Mouse (Mus musculus): ENCODE measurements at regions not wholly inside any gene's neighbourhood (a gene's known extent, or its start where the extent isn't known, plus 50 kb on each side); places are given as distances from the start of the nearest gene placed in this dataset.

DNA sequence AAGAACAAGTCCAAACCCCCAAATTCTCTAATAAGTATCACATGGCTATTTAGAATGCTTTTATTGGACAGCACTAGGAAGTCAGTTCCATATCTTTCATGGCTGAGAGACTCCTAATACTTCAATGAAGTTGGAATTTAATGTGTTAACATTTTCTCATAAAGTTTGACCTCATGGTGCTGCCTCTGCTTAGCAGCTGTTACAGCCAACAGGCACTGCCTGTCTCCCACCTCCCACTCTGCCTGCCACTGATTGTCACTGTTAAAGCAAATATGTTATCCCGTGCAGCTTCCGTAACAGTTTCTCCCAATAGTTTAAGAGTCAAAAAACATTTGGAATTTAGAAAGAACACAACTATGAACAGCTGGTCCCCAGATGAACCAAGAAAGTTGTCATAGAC is 268.3 kb upstream of the Sema3a start:
- ATAC-seq: no peak
- no peaks in the 10 kb centered on the region for H3K4me1 ChIP-seq (replicated peaks)
- H3K36me3 ChIP-seq: no peaks in the 10 kb centered on the region
- H3K9me3 ChIP-seq: no peaks in the 10 kb centered on the region
- WGBS: 93% methylated on average over 2 of the region's 2 CpGs
- H3K4me2 ChIP-seq (replicated peaks): no peak overlapping the region
- H3K4me3 ChIP-seq (replicated peaks): no peak overlapping the region
- no peak overlapping the region for H3K9ac ChIP-seq (replicated peaks)
- H3K27ac ChIP-seq: no peak overlapping the region
- no peaks in the 10 kb centered on the region for H3K27me3 ChIP-seq

DNA sequence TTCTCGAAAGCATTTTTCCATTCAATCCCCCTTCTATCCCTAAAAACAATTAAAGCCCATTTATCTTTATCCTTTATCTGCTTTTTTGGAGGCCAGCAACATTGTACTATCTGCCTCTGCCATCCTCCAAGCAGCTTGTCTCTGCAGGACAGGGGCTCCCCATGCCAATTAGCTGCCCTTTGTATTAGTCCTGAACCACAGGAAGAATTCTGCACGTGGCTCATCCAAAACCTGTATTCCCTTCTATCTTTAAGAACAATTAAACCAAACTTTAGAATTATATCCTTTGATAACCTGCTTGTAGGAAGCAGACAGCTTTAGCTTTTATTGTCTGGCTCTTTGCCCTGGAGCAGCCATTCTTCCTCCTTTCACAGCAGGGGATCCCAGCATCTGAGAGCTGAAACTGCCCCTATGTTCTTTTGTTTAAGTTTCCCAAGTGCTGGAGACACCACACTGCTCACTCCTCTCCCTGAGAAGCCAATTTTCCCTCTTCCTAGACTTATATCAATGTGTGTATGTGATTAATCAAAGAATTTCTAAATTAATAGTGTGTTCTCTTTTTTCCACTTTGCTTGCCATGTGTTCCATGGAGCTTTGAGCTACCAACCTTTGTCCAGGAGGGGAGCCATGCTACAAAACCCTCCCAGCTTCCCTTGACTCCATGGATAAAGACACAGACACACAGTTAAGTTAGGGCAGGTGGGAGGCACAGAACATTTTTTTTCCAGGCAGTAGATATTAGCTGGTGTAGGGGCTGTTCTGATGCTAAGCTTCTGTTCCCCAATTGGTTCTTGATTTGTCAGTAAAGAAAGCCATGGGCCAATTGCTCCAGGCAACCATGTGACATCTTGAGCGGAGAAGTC is 256.6 kb upstream of the Sema3a start:
- Histone ChIP-seq H3K36me3 (no peaks in the 10 kb centered on the region), H3K9ac (replicated peaks) (no peak overlapping the region), H3K4me1 (replicated peaks) (no peaks in the 10 kb centered on the region), H3K27ac (no peak overlapping the region), H3K4me2 (replicated peaks) (no peak overlapping the region), H3K4me3 (replicated peaks) (no peak overlapping the region), H3K27me3 (no peaks in the 10 kb centered on the region), H3K9me3 (no peaks in the 10 kb centered on the region)
- 26% methylated on average over 3 of the region's 3 CpGs for WGBS
- ATAC-seq: peak; percentile 68

DNA sequence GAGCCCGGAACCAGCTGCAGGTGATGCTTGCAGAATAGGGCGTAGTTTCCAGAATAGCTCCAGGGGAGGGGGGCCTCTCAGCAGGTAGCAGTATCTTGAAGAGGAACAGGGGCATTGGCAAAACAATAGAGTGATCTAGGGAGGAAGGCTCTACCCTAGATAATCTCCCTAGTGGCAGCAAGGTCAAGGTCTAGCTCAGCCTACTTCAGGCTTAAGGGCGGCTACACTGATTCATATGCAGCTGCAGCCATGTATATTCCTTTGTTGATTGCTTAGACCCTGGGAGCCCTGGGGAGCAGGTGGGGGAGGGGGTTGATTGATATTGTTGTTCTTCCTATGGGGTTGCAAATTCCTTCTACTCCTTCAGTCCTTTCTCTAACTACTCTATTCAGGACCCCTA is 252.3 kb upstream of the Sema3a start:
- WGBS: 84% methylated on average over 3 of the region's 3 CpGs
- no peak for ATAC-seq
- Histone ChIP-seq H3K27ac (no peak overlapping the region), H3K9me3 (no peaks in the 10 kb centered on the region), H3K27me3 (no peaks in the 10 kb centered on the region), H3K9ac (replicated peaks) (no peak overlapping the region), H3K36me3 (no peaks in the 10 kb centered on the region), H3K4me2 (replicated peaks) (no peak overlapping the region), H3K4me1 (replicated peaks) (no peaks in the 10 kb centered on the region), H3K4me3 (replicated peaks) (no peak overlapping the region)

DNA sequence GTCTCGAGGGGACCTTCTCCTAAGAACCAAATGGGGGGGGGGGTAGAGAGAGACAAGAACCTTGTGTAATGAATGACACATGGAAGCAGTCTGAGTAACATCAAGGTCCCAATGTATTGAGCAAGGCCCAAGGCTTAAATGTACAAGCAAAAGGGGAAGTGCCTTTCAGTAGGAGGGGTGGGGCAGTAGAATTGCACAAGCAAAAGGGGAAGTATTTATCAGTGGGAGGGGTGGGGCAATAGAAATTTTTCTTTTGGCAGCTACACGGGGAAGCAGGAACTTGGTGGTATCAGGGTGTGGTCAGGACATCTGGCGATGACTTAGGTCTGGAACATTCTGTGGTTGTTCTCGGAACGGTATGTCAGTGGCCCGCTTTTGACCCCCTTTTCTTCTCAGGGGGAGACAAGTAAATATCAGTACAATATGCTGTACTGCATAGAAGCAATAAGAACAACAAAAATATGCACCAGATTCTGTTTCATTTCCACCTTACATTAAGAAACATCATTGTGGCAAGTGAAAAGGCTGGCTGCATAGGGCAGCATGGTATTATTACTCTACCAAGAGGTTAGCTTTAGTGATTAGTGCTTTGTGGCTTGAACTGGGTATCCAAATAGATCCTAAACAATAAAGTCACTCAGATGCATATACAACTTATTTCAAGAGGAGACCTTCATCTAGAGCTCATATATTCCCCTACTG is 247.5 kb upstream of the Sema3a start:
- 94% methylated on average over 6 of the region's 6 CpGs for WGBS

DNA sequence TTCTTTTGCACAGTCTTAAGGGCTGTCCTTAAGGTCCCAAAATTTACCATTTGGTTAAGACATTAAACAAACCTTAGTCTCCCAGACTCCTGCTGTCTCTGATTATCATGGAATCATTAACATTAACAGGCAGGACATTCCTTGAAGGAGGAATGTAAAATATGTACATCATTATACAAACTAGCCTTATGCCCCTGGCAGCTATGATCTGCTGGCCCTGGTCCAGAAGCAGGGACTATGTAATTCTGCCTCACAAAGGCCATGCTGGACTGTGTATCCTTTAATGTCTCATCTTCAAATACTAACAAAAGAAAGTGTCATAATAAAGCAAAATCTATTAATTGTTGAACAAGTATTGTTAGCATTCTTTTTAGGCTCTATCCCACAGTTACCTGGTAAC is 232.9 kb upstream of the Sema3a start:
- no peaks in the 10 kb centered on the region for H3K36me3 ChIP-seq
- H3K9ac ChIP-seq (replicated peaks): no peak overlapping the region
- no peak overlapping the region for H3K27ac ChIP-seq
- H3K4me2 ChIP-seq (replicated peaks): no peak overlapping the region
- no peaks in the 10 kb centered on the region for H3K4me1 ChIP-seq (replicated peaks)
- no peaks in the 10 kb centered on the region for H3K27me3 ChIP-seq
- no peak for ATAC-seq
- H3K4me3 ChIP-seq (replicated peaks): no peak overlapping the region
- H3K9me3 ChIP-seq: no peaks in the 10 kb centered on the region

More for the DNA sequence above, 247.5 kb upstream of the Sema3a start:
- no peak overlapping the region for H3K4me3 ChIP-seq (replicated peaks)
- H3K27me3 ChIP-seq: no peaks in the 10 kb centered on the region
- no peaks in the 10 kb centered on the region for H3K9me3 ChIP-seq
- ATAC-seq: no peak
- H3K36me3 ChIP-seq: no peaks in the 10 kb centered on the region
- H3K4me1 ChIP-seq (replicated peaks): no peaks in the 10 kb centered on the region
- H3K9ac ChIP-seq (replicated peaks): no peak overlapping the region
- H3K4me2 ChIP-seq (replicated peaks): no peak overlapping the region
- no peak overlapping the region for H3K27ac ChIP-seq

DNA sequence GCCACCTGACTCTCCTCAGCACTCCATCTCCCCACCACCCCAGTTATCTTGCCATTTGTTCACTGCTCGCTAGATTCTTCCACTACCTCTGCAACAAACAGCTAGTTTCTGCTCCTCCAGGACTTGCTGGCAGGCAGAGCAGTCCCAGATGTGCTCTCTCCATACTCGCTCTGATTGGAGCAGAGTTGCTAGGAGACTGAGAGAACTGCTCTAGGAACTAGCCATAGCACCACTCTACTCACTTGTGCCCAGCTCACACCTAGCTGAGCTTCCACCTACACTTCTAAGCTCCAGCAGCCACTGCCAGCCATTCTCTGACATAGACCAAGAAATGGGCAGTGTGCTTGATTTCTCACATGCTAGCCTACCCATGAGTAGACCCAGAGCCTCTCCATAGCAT is 230.6 kb upstream of the Sema3a start:
- Histone ChIP-seq H3K4me1 (replicated peaks) (no peaks in the 10 kb centered on the region), H3K36me3 (no peaks in the 10 kb centered on the region), H3K9ac (replicated peaks) (no peak overlapping the region), H3K9me3 (no peaks in the 10 kb centered on the region), H3K27ac (no peak overlapping the region), H3K27me3 (no peaks in the 10 kb centered on the region), H3K4me3 (replicated peaks) (no peak overlapping the region), H3K4me2 (replicated peaks) (no peak overlapping the region)
- 69% methylated on average over 2 of the region's 2 CpGs for WGBS
- no peak for ATAC-seq

DNA sequence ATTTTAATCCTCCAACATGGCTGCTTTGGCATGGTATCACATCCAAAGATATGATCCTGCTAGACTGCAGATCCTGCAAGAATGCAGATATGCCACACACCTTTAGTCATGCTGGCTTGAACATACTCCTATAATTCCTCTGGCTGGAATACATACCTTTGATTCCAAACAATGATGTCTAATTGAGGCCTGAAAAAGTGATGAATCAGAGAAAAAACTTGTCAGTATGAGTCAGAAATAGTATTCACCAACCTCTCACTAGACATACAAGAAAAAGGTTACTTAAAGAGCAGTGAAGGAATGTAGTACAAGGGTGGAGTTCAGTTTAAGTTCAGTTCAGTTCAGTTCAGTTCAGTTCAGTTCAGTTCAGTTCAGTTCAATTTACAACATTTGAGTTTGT is 214.5 kb upstream of the Sema3a start:
- no peaks in the 10 kb centered on the region for H3K9me3 ChIP-seq
- H3K36me3 ChIP-seq: no peaks in the 10 kb centered on the region
- no peak for ATAC-seq
- no peak overlapping the region for H3K4me3 ChIP-seq (replicated peaks)
- H3K27me3 ChIP-seq: no peaks in the 10 kb centered on the region
- no peak overlapping the region for H3K4me2 ChIP-seq (replicated peaks)
- no peak overlapping the region for H3K9ac ChIP-seq (replicated peaks)
- H3K27ac ChIP-seq: no peak overlapping the region
- no peaks in the 10 kb centered on the region for H3K4me1 ChIP-seq (replicated peaks)

DNA sequence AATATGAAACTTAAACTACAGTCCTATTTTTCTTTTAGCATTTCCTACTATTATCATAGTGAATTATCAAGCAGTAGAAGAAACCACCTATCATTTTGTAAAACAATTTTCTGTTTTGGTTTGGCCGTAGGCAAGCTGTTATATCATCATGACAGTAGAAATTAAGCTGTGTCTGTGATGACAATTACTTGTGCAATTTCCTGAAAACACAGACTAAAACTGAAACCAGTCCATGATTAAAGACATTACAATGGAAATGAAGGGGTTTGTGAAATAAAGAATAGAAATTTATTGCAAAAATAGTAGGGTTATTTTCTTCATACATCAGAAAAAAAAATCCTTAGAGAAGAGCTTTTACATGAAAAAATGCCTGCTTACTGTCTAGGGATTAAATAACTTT is 210.8 kb upstream of the Sema3a start:
- Histone ChIP-seq H3K36me3 (no peaks in the 10 kb centered on the region), H3K4me2 (replicated peaks) (no peak overlapping the region), H3K4me3 (replicated peaks) (no peak overlapping the region), H3K9me3 (no peaks in the 10 kb centered on the region), H3K4me1 (replicated peaks) (no peaks in the 10 kb centered on the region), H3K27ac (no peak overlapping the region), H3K9ac (replicated peaks) (no peak overlapping the region), H3K27me3 (no peaks in the 10 kb centered on the region)
- no peak for ATAC-seq
- 77% methylated on average over 1 of the region's 1 CpGs for WGBS

DNA sequence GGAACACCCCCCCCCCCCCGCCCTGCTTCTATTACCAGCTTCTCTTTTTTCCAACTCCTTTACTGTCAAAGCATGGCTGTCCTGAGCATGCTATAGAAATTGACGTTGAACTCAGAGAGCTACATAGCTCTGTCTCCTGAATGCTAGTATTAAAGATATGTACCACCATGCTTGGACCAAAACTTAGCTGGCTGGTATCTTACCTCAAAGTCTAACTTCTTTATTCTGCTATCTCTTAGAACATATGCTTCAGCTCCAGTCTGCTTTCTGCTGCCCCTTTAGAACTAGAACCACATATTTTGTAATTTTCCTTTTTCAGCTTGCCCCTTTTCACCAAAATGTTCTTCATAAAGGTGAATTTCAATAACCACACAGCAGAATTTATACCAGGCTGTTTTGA is 205.9 kb upstream of the Sema3a start:
- Histone ChIP-seq H3K9me3 (no peaks in the 10 kb centered on the region), H3K9ac (replicated peaks) (no peak overlapping the region), H3K27ac (no peak overlapping the region), H3K36me3 (no peaks in the 10 kb centered on the region), H3K4me2 (replicated peaks) (no peak overlapping the region), H3K4me3 (replicated peaks) (no peak overlapping the region), H3K4me1 (replicated peaks) (no peaks in the 10 kb centered on the region), H3K27me3 (no peaks in the 10 kb centered on the region)
- ATAC-seq: no peak
- WGBS: 87% methylated on average over 2 of the region's 2 CpGs

DNA sequence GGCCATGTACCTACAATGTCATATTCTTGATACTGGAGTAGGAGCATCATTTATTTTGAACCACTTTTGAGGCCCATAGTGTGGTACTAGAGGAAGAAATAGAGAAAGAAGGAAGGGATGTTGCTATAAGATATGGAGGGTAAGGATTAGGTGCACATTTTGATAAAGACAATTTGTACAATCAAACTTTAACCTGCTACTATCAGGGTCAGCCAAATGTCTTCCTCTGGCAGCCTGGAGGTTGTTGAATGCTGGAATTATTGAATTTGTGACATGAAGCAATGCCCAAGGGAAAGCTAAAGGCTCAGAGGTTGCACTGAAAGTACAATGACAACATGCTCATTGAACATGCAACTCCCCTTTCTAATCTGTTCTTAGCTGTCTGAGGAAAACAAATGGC is 202.3 kb upstream of the Sema3a start:
- Histone ChIP-seq H3K9ac (replicated peaks) (no peak overlapping the region), H3K4me2 (replicated peaks) (no peak overlapping the region), H3K4me1 (replicated peaks) (no peaks in the 10 kb centered on the region), H3K36me3 (no peaks in the 10 kb centered on the region), H3K27ac (no peak overlapping the region), H3K27me3 (no peaks in the 10 kb centered on the region), H3K4me3 (replicated peaks) (no peak overlapping the region), H3K9me3 (no peaks in the 10 kb centered on the region)
- no peak for ATAC-seq

DNA sequence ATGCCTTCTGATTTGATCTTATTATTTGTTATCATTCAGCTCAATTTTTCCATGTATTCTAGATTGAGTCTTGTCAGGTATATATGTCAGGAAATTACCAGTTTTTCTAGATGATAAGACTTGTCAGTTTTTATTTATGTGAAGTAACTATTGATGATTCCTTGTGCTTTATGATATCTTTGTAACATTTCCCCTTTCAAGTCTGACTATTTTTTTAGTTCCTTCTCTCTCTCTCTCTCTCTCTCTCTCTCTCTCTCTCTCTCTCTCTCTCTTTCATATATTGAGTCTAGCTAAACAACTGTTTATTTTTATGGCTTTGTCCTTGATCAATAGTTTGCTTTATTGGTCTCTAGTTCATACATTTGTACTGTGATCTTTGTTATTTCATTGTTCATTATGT is 199.7 kb upstream of the Sema3a start:
- H3K27ac ChIP-seq: no peak overlapping the region
- no peak overlapping the region for H3K4me2 ChIP-seq (replicated peaks)
- H3K9ac ChIP-seq (replicated peaks): no peak overlapping the region
- H3K36me3 ChIP-seq: no peaks in the 10 kb centered on the region
- no peak overlapping the region for H3K4me3 ChIP-seq (replicated peaks)
- no peak for ATAC-seq
- no peaks in the 10 kb centered on the region for H3K9me3 ChIP-seq
- H3K27me3 ChIP-seq: no peaks in the 10 kb centered on the region
- no peaks in the 10 kb centered on the region for H3K4me1 ChIP-seq (replicated peaks)

DNA sequence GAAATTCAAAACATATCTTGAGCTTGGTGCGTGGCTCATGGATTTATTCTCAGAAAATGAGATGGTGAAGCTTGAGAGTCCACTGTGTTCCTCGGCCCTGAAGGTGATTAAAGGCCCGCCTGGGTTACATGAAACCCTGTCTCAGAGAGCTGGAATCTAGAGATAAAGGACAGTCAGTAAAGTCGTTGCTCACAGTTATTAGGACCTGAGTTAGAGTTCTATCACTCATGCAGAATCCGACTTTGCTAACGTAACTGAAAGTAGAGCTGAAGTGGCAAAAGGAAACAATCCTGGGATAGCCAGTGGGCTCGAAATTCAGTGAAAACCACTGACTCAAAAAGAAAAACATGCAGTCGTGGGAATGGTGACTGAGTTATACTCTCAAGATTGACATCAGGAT is 198.9 kb upstream of the Sema3a start:
- Histone ChIP-seq H3K27ac (no peak overlapping the region), H3K36me3 (no peaks in the 10 kb centered on the region), H3K4me1 (replicated peaks) (no peaks in the 10 kb centered on the region), H3K4me3 (replicated peaks) (no peak overlapping the region), H3K9me3 (no peaks in the 10 kb centered on the region), H3K9ac (replicated peaks) (no peak overlapping the region), H3K4me2 (replicated peaks) (no peak overlapping the region), H3K27me3 (no peaks in the 10 kb centered on the region)
- ATAC-seq: no peak
- WGBS: 84% methylated on average over 8 of the region's 8 CpGs

DNA sequence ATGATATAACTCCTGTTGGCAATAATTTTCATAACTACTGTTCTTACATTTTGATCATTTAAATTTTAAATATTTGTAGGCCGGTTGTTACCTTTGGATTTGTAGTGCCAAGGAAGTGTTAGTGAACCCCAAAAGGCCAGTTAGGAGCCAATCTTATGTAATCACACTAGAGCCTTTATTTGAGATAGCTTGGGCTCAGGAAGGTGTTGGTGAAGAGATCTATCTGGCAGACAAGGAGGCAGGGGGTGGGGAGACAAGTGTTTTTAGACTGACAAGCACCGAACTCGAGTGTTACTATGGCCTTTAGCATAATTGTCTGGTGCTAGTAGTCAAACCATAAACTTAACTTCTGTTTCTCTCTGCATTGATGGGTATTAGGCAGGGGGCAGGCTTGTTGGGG is 198.0 kb upstream of the Sema3a start:
- no peaks in the 10 kb centered on the region for H3K4me1 ChIP-seq (replicated peaks)
- no peaks in the 10 kb centered on the region for H3K9me3 ChIP-seq
- no peaks in the 10 kb centered on the region for H3K27me3 ChIP-seq
- H3K4me3 ChIP-seq (replicated peaks): no peak overlapping the region
- H3K9ac ChIP-seq (replicated peaks): no peak overlapping the region
- no peak overlapping the region for H3K27ac ChIP-seq
- no peak for ATAC-seq
- H3K36me3 ChIP-seq: no peaks in the 10 kb centered on the region
- 90% methylated on average over 3 of the region's 3 CpGs for WGBS
- H3K4me2 ChIP-seq (replicated peaks): no peak overlapping the region
